Mouse (Mus musculus): ENCODE measurements around the gene H2afj. TPM values are rescaled to one million over a fixed set of nuclear protein-coding genes. Genes with fewer than 3 reads are reported as not detected.
A peak's percentile ranks its signal among the peaks of the same experiment; 100 is the strongest.

The H2afj gene
- polyA plus RNA-seq, 1 experiment from 2014 or later, result 121 TPM

- Histone ChIP-seq H3K9ac (peak overlapping the region; percentile 71), H3K4me1 (peaks cover 29% of the 10 kb centered on the region), H3K4me3 (peak overlapping the region; percentile 89), H3K27me3 (no peaks in the 10 kb centered on the region), H3K9me3 (no peaks in the 10 kb centered on the region), H3K27ac (peak overlapping the region; percentile 100), H3K4me2 (peak overlapping the region; percentile 92), H3K36me3 (peaks cover 21% of the 10 kb centered on the region)
- ATAC-seq (ENCODE audit: borderline replicate concordance, extremely low read depth, low FRiP score, low TSS enrichment), result peak; percentile 7; the same call in 1 of the 2 replicates
- under 1% methylated on average over 28 of the region's 28 CpGs for WGBS
These were observed 595 bp downstream of the H2afj start for GRCm38 (mm10) chr6:136808631-136809046.

GRCm38 (mm10) chr6:136809077-136809476 lies 1.0 kb downstream of the H2afj start:
- no peak for ATAC-seq (ENCODE audit: borderline replicate concordance, extremely low read depth, low FRiP score, low TSS enrichment)

GRCm38 (mm10) chr6:136809673-136810072 lies 1.6 kb downstream of the H2afj start:
- Histone ChIP-seq H3K9me3 (no peaks in the 10 kb centered on the region), H3K27ac (no peak overlapping the region), H3K9ac (peak overlapping the region; percentile 71), H3K4me1 (peaks cover 27% of the 10 kb centered on the region), H3K27me3 (no peaks in the 10 kb centered on the region), H3K36me3 (peaks cover 31% of the 10 kb centered on the region), H3K4me2 (peak overlapping the region; percentile 92), H3K4me3 (peak overlapping the region; percentile 89)
- 59% methylated on average over 13 of the region's 13 CpGs for WGBS
- no peak for ATAC-seq (ENCODE audit: borderline replicate concordance, extremely low read depth, low FRiP score, low TSS enrichment)

More at GRCm38 (mm10) chr6:136809077-136809476, 1.0 kb downstream of the H2afj start:
- Histone ChIP-seq H3K4me2 (peak overlapping the region; percentile 92), H3K4me3 (peak overlapping the region; percentile 89), H3K36me3 (peaks cover 25% of the 10 kb centered on the region), H3K9me3 (no peaks in the 10 kb centered on the region), H3K4me1 (peaks cover 27% of the 10 kb centered on the region), H3K9ac (peak overlapping the region; percentile 71), H3K27ac (peak overlapping the region; percentile 100), H3K27me3 (no peaks in the 10 kb centered on the region)
- WGBS, result 14% methylated on average over 14 of the region's 14 CpGs

- H3K27me3 ChIP-seq, result no peaks in the 10 kb centered on the region
- H3K4me1 ChIP-seq, result peaks cover 21% of the 10 kb centered on the region
- ATAC-seq (ENCODE audit: borderline replicate concordance, extremely low read depth, low FRiP score, low TSS enrichment), result no peak
- H3K9ac ChIP-seq, result no peak overlapping the region
- H3K36me3 ChIP-seq, result peaks cover 44% of the 10 kb centered on the region
- WGBS, result 84% methylated on average over 10 of the region's 10 CpGs
- no peak overlapping the region for H3K27ac ChIP-seq
- no peak overlapping the region for H3K4me3 ChIP-seq
- no peak overlapping the region for H3K4me2 ChIP-seq
- no peaks in the 10 kb centered on the region for H3K9me3 ChIP-seq
These were observed 3.2 kb downstream of the H2afj start for GRCm38 (mm10) chr6:136811196-136811595.

- WGBS, result 44% methylated on average over 4 of the region's 4 CpGs
- H3K4me1 ChIP-seq, result peaks cover 12% of the 10 kb centered on the region; the same call in 1 of the 2 replicates
- no peak overlapping the region for H3K9ac ChIP-seq
- H3K4me2 ChIP-seq, result no peak overlapping the region
- no peak overlapping the region for H3K27ac ChIP-seq
- ATAC-seq (ENCODE audit: borderline replicate concordance, extremely low read depth, low FRiP score, low TSS enrichment), result no peak
- H3K9me3 ChIP-seq, result no peaks in the 10 kb centered on the region
- H3K36me3 ChIP-seq, result peaks cover 63% of the 10 kb centered on the region
- no peak overlapping the region for H3K4me3 ChIP-seq
- H3K27me3 ChIP-seq, result no peaks in the 10 kb centered on the region
These were observed 5.1 kb downstream of the H2afj start for GRCm38 (mm10) chr6:136813117-136813516.

- Histone ChIP-seq H3K27ac (no peak overlapping the region), H3K27me3 (no peaks in the 10 kb centered on the region), H3K4me2 (no peak overlapping the region), H3K36me3 (peaks cover 84% of the 10 kb centered on the region), H3K4me1 (no peaks in the 10 kb centered on the region), H3K4me3 (no peak overlapping the region), H3K9ac (no peak overlapping the region), H3K9me3 (no peaks in the 10 kb centered on the region)
- ATAC-seq (ENCODE audit: borderline replicate concordance, extremely low read depth, low FRiP score, low TSS enrichment), result no peak
- 90% methylated on average over 7 of the region's 7 CpGs for WGBS
These were observed 7.3 kb downstream of the H2afj start for GRCm38 (mm10) chr6:136815381-136815780.

GRCm38 (mm10) chr6:136816826-136817225 lies 8.8 kb downstream of the H2afj start:
- H3K9me3 ChIP-seq, result no peaks in the 10 kb centered on the region
- no peak overlapping the region for H3K27ac ChIP-seq
- no peak for ATAC-seq (ENCODE audit: borderline replicate concordance, extremely low read depth, low FRiP score, low TSS enrichment)
- H3K27me3 ChIP-seq, result no peaks in the 10 kb centered on the region
- H3K4me1 ChIP-seq, result no peaks in the 10 kb centered on the region
- no peak overlapping the region for H3K4me3 ChIP-seq
- H3K36me3 ChIP-seq, result peaks cover 94% of the 10 kb centered on the region
- H3K4me2 ChIP-seq, result no peak overlapping the region
- 92% methylated on average over 21 of the region's 21 CpGs for WGBS
- no peak overlapping the region for H3K9ac ChIP-seq

GRCm38 (mm10) chr6:136817549-136817948 lies 9.5 kb downstream of the H2afj start:
- Histone ChIP-seq H3K9ac (no peak overlapping the region), H3K9me3 (no peaks in the 10 kb centered on the region), H3K27me3 (no peaks in the 10 kb centered on the region), H3K4me1 (no peaks in the 10 kb centered on the region), H3K36me3 (peaks cover 94% of the 10 kb centered on the region), H3K4me3 (no peak overlapping the region), H3K27ac (no peak overlapping the region), H3K4me2 (no peak overlapping the region)
- no peak for ATAC-seq (ENCODE audit: borderline replicate concordance, extremely low read depth, low FRiP score, low TSS enrichment)
- WGBS, result 89% methylated on average over 3 of the region's 3 CpGs

- ATAC-seq (ENCODE audit: borderline replicate concordance, extremely low read depth, low FRiP score, low TSS enrichment), result no peak
- Histone ChIP-seq H3K4me2 (no peak overlapping the region), H3K27me3 (no peaks in the 10 kb centered on the region), H3K4me3 (no peak overlapping the region), H3K36me3 (peaks cover 91% of the 10 kb centered on the region), H3K4me1 (no peaks in the 10 kb centered on the region), H3K9ac (no peak overlapping the region), H3K27ac (no peak overlapping the region), H3K9me3 (no peaks in the 10 kb centered on the region)
- WGBS, result 93% methylated on average over 21 of the region's 21 CpGs
These were observed 12.3 kb downstream of the H2afj start for GRCm38 (mm10) chr6:136820381-136820780.

GRCm38 (mm10) chr6:136821086-136821485 lies 13.0 kb downstream of the H2afj start:
- Histone ChIP-seq H3K36me3 (peaks cover 89% of the 10 kb centered on the region), H3K4me3 (no peak overlapping the region), H3K9ac (no peak overlapping the region), H3K4me2 (no peak overlapping the region), H3K9me3 (no peaks in the 10 kb centered on the region), H3K27me3 (no peaks in the 10 kb centered on the region), H3K27ac (no peak overlapping the region), H3K4me1 (no peaks in the 10 kb centered on the region)
- no peak for ATAC-seq (ENCODE audit: borderline replicate concordance, extremely low read depth, low FRiP score, low TSS enrichment)
- 94% methylated on average over 18 of the region's 18 CpGs for WGBS

GRCm38 (mm10) chr6:136824987-136825386 lies 16.9 kb downstream of the H2afj start:
- H3K4me3 ChIP-seq, result no peak overlapping the region
- no peak overlapping the region for H3K4me2 ChIP-seq
- H3K36me3 ChIP-seq, result peaks cover 52% of the 10 kb centered on the region
- H3K27me3 ChIP-seq, result no peaks in the 10 kb centered on the region
- H3K9ac ChIP-seq, result no peak overlapping the region
- H3K9me3 ChIP-seq, result no peaks in the 10 kb centered on the region
- no peak overlapping the region for H3K27ac ChIP-seq
- peaks cover 13% of the 10 kb centered on the region; the same call in 1 of the 2 replicates for H3K4me1 ChIP-seq
- no peak for ATAC-seq (ENCODE audit: borderline replicate concordance, extremely low read depth, low FRiP score, low TSS enrichment)
- WGBS, result 90% methylated on average over 8 of the region's 8 CpGs

GRCm38 (mm10) chr6:136827116-136827515 lies 19.1 kb downstream of the H2afj start:
- Histone ChIP-seq H3K9me3 (no peaks in the 10 kb centered on the region), H3K27me3 (no peaks in the 10 kb centered on the region), H3K27ac (peak overlapping the region; percentile 80; the same call in 1 of the 2 replicates), H3K9ac (peak overlapping the region; percentile 100), H3K36me3 (peaks cover 30% of the 10 kb centered on the region), H3K4me2 (peak overlapping the region; percentile 70), H3K4me1 (peaks cover 13% of the 10 kb centered on the region; the same call in 1 of the 2 replicates), H3K4me3 (peak overlapping the region; percentile 99)
- no peak for ATAC-seq (ENCODE audit: borderline replicate concordance, extremely low read depth, low FRiP score, low TSS enrichment)
- 11% methylated on average over 7 of the region's 7 CpGs for WGBS

- Histone ChIP-seq H3K4me1 (peaks cover 13% of the 10 kb centered on the region; the same call in 1 of the 2 replicates), H3K27me3 (no peaks in the 10 kb centered on the region), H3K4me3 (peak within 1 kb of the TSS; percentile 99), H3K36me3 (peaks cover 27% of the 10 kb centered on the region), H3K27ac (peak within 1 kb of the TSS; percentile 80), H3K4me2 (peak within 1 kb of the TSS; percentile 70), H3K9me3 (no peaks in the 10 kb centered on the region), H3K9ac (peak within 1 kb of the TSS; percentile 100)
- ATAC-seq (ENCODE audit: borderline replicate concordance, extremely low read depth, low FRiP score, low TSS enrichment), result no peak
- WGBS, result under 1% methylated on average over 34 of the region's 34 CpGs
These were observed 19.5 kb downstream of the H2afj start, which contains the start of gene BC049715 for GRCm38 (mm10) chr6:136827516-136827880. Gene BC049715 (plus strand): TSS chr6:136827626.
